Mouse (Mus musculus): ENCODE data around the gene Ampd2. TPM values are rescaled to one million over a fixed set of nuclear protein-coding genes. Genes with fewer than 3 reads are reported as not detected.

Gene Ampd2
- total and polyA plus RNA-seq, 3 experiments, result 4.1 to 26.3 (median 4.6) TPM

DNA sequence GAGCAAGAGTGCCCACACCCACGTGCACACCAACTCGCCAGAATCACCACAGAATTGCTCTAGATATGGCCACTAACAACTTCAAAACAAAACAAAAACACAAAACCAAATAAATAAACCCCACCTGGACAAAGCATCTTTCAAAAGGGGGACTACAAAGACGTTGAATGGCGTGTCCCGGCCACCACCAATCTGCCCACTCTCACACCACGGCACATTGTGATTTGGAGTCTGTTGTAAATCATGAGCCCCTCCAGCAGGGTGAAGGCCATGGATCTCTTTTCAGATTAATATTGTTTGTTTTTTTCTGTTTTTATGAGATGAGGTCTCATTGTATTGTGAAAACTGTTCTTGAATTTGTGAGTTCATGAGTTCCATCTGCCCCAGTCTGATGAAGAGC lies 15.6 kb upstream of the Ampd2 start:
- no peak for TF ChIP-seq POLR2A (IDR thresholded peaks at IDR 0.05; ENCODE audit: insufficient read depth, low read depth, low read length)
- TF ChIP-seq CTCF (IDR thresholded peaks at IDR 0.05), result no peak
- no peak for TF ChIP-seq EP300 (IDR thresholded peaks at IDR 0.05; ENCODE audit: insufficient read depth, low read depth, low read length)
- 84% methylated on average over 6 of the region's 6 CpGs for WGBS
- Histone ChIP-seq H3K9ac (ENCODE audit: low read depth, low read length) (no peak overlapping the region), H3K27ac (no peak overlapping the region), H3K79me2 (replicated peaks; ENCODE audit: control insufficient read depth, insufficient read depth, low read length) (no peaks in the 10 kb centered on the region), H3K27me3 (ENCODE audit: control insufficient read depth, insufficient read depth, low read length) (no peaks in the 10 kb centered on the region), H3K4me3 (no peak overlapping the region), H3K36me3 (ENCODE audit: control insufficient read depth, insufficient read depth, low read length) (no peaks in the 10 kb centered on the region), H3K4me1 (ENCODE audit: control insufficient read depth, insufficient read depth, low read length) (no peaks in the 10 kb centered on the region)
- intact Hi-C loops (cut with DNase I), result no loop called here
- no peak for DNase-seq

DNA sequence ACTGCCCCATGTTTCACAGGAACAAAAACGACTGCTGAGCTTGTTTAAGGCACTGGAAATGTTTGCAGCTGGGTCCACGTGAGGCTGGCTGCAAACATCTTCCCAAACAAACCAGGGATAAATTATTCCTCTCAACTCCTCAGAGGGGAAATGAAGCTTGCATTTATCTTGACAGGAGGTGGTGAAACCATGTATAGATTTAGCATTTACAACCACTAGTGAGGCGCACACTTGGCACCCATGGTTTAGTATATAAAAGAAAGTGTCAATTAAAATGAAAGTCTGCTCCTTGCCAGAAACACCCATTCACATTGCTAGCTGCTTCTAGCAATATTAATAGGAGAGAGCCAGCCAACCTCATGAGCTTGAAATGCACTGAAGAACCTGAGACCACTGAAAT lies 15.1 kb upstream of the Ampd2 start:
- Histone ChIP-seq H3K27me3 (ENCODE audit: control insufficient read depth, insufficient read depth, low read length) (no peaks in the 10 kb centered on the region), H3K4me1 (ENCODE audit: control insufficient read depth, insufficient read depth, low read length) (no peaks in the 10 kb centered on the region), H3K9ac (ENCODE audit: low read depth, low read length) (no peak overlapping the region), H3K27ac (no peak overlapping the region), H3K4me3 (no peak overlapping the region), H3K36me3 (ENCODE audit: control insufficient read depth, insufficient read depth, low read length) (no peaks in the 10 kb centered on the region), H3K79me2 (replicated peaks; ENCODE audit: control insufficient read depth, insufficient read depth, low read length) (no peaks in the 10 kb centered on the region)
- no peak for DNase-seq
- intact Hi-C loops (cut with DNase I), result no loop called here
- 55% methylated on average over 3 of the region's 3 CpGs for WGBS
- TF ChIP-seq CTCF (IDR thresholded peaks at IDR 0.05) (no peak), POLR2A (IDR thresholded peaks at IDR 0.05; ENCODE audit: insufficient read depth, low read depth, low read length) (no peak), EP300 (IDR thresholded peaks at IDR 0.05; ENCODE audit: insufficient read depth, low read depth, low read length) (no peak)

DNA sequence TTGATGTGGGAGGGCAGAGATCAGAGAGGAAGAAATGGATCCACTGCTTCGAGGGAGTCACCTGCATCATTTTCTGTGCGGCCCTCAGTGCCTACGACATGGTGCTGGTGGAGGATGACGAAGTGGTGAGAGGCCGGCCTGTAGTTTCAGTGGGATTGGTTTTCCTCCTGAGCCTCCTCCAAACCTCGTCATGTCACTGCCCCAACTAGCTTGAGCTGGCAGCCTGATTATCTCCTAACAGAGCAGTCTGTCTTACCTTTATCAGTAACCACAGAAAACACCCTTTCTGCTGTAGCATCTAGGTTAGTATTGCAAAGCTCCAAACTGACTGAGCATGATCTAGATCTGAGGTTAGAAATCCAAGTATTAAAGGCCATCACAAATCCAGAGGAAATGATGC lies 11.9 kb upstream of the Ampd2 start:
- intact Hi-C loops (cut with DNase I), result no loop called here
- WGBS, result 78% methylated on average over 6 of the region's 6 CpGs
- no peaks in the 10 kb centered on the region for H3K36me3 ChIP-seq (ENCODE audit: control insufficient read depth, insufficient read depth, low read length)
- H3K4me3 ChIP-seq, result no peak overlapping the region
- H3K9ac ChIP-seq (ENCODE audit: low read depth, low read length), result no peak overlapping the region
- no peaks in the 10 kb centered on the region for H3K4me1 ChIP-seq (ENCODE audit: control insufficient read depth, insufficient read depth, low read length)
- H3K27me3 ChIP-seq (ENCODE audit: control insufficient read depth, insufficient read depth, low read length), result no peaks in the 10 kb centered on the region
- DNase-seq, result no peak
- H3K27ac ChIP-seq, result no peak overlapping the region
- H3K79me2 ChIP-seq (replicated peaks; ENCODE audit: control insufficient read depth, insufficient read depth, low read length), result no peaks in the 10 kb centered on the region
- TF ChIP-seq POLR2A (IDR thresholded peaks at IDR 0.05; ENCODE audit: insufficient read depth, low read depth, low read length) (no peak), EP300 (IDR thresholded peaks at IDR 0.05; ENCODE audit: insufficient read depth, low read depth, low read length) (no peak)

DNA sequence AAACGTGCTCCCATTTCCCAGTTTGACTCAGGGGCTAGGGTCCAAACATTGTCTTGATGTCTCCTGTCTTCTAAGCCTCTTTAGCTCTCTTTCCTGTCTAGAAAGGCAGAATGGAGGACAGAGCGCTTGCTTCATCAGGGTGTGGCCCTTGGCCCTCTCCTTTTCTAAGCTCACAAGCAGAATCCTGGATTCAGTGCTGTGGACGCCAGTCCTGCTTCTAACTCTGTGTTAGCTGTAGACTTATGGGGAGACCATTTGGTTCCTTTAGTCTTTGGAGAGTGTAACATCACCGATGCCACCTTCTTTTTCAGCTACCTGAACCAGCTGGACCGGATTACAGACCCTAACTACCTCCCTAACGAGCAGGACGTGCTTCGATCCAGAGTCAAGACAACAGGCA lies 11.2 kb upstream of the Ampd2 start:
- H3K9ac ChIP-seq (ENCODE audit: low read depth, low read length), result no peak overlapping the region
- DNase-seq, result no peak
- H3K4me1 ChIP-seq (ENCODE audit: control insufficient read depth, insufficient read depth, low read length), result no peaks in the 10 kb centered on the region
- no peak overlapping the region for H3K4me3 ChIP-seq
- intact Hi-C loops (cut with DNase I), result no loop called here
- no peaks in the 10 kb centered on the region for H3K27me3 ChIP-seq (ENCODE audit: control insufficient read depth, insufficient read depth, low read length)
- no peaks in the 10 kb centered on the region for H3K36me3 ChIP-seq (ENCODE audit: control insufficient read depth, insufficient read depth, low read length)
- H3K27ac ChIP-seq, result no peak overlapping the region
- 83% methylated on average over 8 of the region's 8 CpGs for WGBS
- TF ChIP-seq CTCF (IDR thresholded peaks at IDR 0.05), result no peak
- no peak for TF ChIP-seq EP300 (IDR thresholded peaks at IDR 0.05; ENCODE audit: insufficient read depth, low read depth, low read length)
- no peak for TF ChIP-seq POLR2A (IDR thresholded peaks at IDR 0.05; ENCODE audit: insufficient read depth, low read depth, low read length)
- no peaks in the 10 kb centered on the region for H3K79me2 ChIP-seq (replicated peaks; ENCODE audit: control insufficient read depth, insufficient read depth, low read length)

DNA sequence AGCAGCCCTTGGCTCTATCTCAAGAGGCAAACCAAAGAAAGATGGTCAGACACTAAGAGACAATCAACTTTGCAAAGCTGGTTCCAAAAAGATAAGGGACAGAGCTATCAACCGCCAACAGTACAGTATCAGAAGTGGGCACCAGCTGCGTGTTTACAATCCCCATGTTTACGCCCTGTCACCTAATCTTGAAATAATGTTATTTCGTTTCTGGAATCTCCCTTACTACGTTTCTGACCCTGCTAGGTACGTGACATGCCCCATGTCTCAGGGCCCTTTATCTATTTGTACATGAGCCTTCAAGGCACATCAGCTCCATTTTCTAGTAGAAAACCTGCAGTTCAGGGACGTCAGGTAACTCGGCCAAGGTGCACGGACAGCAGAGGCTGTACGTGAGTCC lies 10.3 kb upstream of the Ampd2 start:
- H3K4me1 ChIP-seq (ENCODE audit: control insufficient read depth, insufficient read depth, low read length), result no peaks in the 10 kb centered on the region
- H3K9ac ChIP-seq (ENCODE audit: low read depth, low read length), result no peak overlapping the region
- H3K79me2 ChIP-seq (replicated peaks; ENCODE audit: control insufficient read depth, insufficient read depth, low read length), result no peaks in the 10 kb centered on the region
- DNase-seq, result no peak
- H3K4me3 ChIP-seq, result no peak overlapping the region
- no peaks in the 10 kb centered on the region for H3K27me3 ChIP-seq (ENCODE audit: control insufficient read depth, insufficient read depth, low read length)
- no peak overlapping the region for H3K27ac ChIP-seq
- 64% methylated on average over 10 of the region's 10 CpGs for WGBS
- TF ChIP-seq CTCF (IDR thresholded peaks at IDR 0.05), result no peak
- TF ChIP-seq POLR2A (IDR thresholded peaks at IDR 0.05; ENCODE audit: insufficient read depth, low read depth, low read length), result no peak
- no peak for TF ChIP-seq EP300 (IDR thresholded peaks at IDR 0.05; ENCODE audit: insufficient read depth, low read depth, low read length)
- no peaks in the 10 kb centered on the region for H3K36me3 ChIP-seq (ENCODE audit: control insufficient read depth, insufficient read depth, low read length)
- intact Hi-C loops (cut with DNase I), result no loop called here

DNA sequence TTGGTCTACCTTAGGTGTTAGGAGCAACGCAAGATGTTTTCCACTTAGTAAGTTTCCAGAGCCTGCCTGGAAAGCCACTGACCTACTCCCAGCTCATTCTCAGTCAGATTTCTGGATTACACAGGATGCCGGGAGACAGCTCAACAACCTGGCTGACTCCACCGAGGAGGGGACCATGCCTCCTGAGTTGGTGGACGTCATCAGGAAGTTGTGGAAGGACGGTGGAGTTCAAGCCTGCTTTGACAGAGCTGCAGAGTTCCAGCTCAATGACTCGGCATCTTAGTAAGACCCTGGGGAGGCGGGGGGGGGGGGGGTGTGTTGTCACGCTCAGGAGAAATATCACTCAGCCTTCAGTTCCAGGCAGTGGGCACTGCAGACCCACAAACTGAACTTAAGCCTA lies 9.8 kb upstream of the Ampd2 start:
- no peak overlapping the region for H3K4me3 ChIP-seq
- no peaks in the 10 kb centered on the region for H3K4me1 ChIP-seq (ENCODE audit: control insufficient read depth, insufficient read depth, low read length)
- H3K79me2 ChIP-seq (replicated peaks; ENCODE audit: control insufficient read depth, insufficient read depth, low read length), result no peaks in the 10 kb centered on the region
- DNase-seq, result no peak
- H3K27me3 ChIP-seq (ENCODE audit: control insufficient read depth, insufficient read depth, low read length), result no peaks in the 10 kb centered on the region
- H3K9ac ChIP-seq (ENCODE audit: low read depth, low read length), result no peak overlapping the region
- TF ChIP-seq CTCF (IDR thresholded peaks at IDR 0.05) (no peak), POLR2A (IDR thresholded peaks at IDR 0.05; ENCODE audit: insufficient read depth, low read depth, low read length) (no peak), EP300 (IDR thresholded peaks at IDR 0.05; ENCODE audit: insufficient read depth, low read depth, low read length) (no peak)
- intact Hi-C loops (cut with DNase I), result no loop called here
- 34% methylated on average over 8 of the region's 8 CpGs for WGBS
- no peak overlapping the region for H3K27ac ChIP-seq
- no peaks in the 10 kb centered on the region for H3K36me3 ChIP-seq (ENCODE audit: control insufficient read depth, insufficient read depth, low read length)

Measured in heart, adult 2 months (tissue).